Mouse (Mus musculus): ENCODE data around the gene Efhc1.

The Efhc1 gene

GRCm38 (mm10) chr1:20951799-20952198 is 373 bp downstream of the Efhc1 start:
- no peak for DNase-seq

- no peak for DNase-seq
Measured at GRCm38 (mm10) chr1:20954876-20955275, 3.5 kb downstream of the Efhc1 start.

- no peak for DNase-seq
Measured at GRCm38 (mm10) chr1:20969642-20970041, 18.2 kb downstream of the Efhc1 start.

GRCm38 (mm10) chr1:20973389-20973788 is 22.0 kb downstream of the Efhc1 start:
- DNase-seq = no peak

GRCm38 (mm10) chr1:20974341-20975135 is 23.1 kb downstream of the Efhc1 start:
- no peak for DNase-seq

- DNase-seq = no peak
Measured at GRCm38 (mm10) chr1:20980553-20980952, 29.1 kb downstream of the Efhc1 start.

- no peak for DNase-seq
Measured at GRCm38 (mm10) chr1:20981764-20982163, 30.3 kb downstream of the Efhc1 start.

- DNase-seq = no peak
Measured at GRCm38 (mm10) chr1:20984103-20984502, 32.7 kb downstream of the Efhc1 start.

- DNase-seq = no peak
Measured at GRCm38 (mm10) chr1:20984582-20984981, 33.2 kb downstream of the Efhc1 start.

GRCm38 (mm10) chr1:20986378-20987056 is 35.1 kb downstream of the Efhc1 start:
- no peak for DNase-seq

- no peak for DNase-seq
Measured at GRCm38 (mm10) chr1:20989461-20990083, 38.1 kb downstream of the Efhc1 start.

GRCm38 (mm10) chr1:20993690-20994089 is 42.3 kb downstream of the Efhc1 start:
- no peak for DNase-seq

- DNase-seq = no peak
Measured at GRCm38 (mm10) chr1:20994338-20994737, 42.9 kb downstream of the Efhc1 start.

- DNase-seq = no peak
Measured at GRCm38 (mm10) chr1:20995331-20995986, 44.0 kb downstream of the Efhc1 start.

- no peak for DNase-seq
Measured at GRCm38 (mm10) chr1:20996603-20997327, 45.3 kb downstream of the Efhc1 start.

- DNase-seq = no peak
Measured at GRCm38 (mm10) chr1:20997328-20997689, 45.9 kb downstream of the Efhc1 start.

- DNase-seq = no peak
Measured at GRCm38 (mm10) chr1:20997881-20998389, 46.5 kb downstream of the Efhc1 start.

GRCm38 (mm10) chr1:21002246-21003142 is 51.1 kb downstream of the Efhc1 start:
- DNase-seq = no peak

- DNase-seq = no peak
Measured at GRCm38 (mm10) chr1:21004596-21004995, 53.2 kb downstream of the Efhc1 start.

- DNase-seq = no peak
Measured at GRCm38 (mm10) chr1:21006775-21007174, 55.3 kb downstream of the Efhc1 start.
